Mouse (Mus musculus) c-Kit-positive CD71-positive TER-119-positive erythroid progenitor cells, embryonic 14.5 days (primary cell): Measurements from ENCODE around the gene Fam222a.

Experiments
- DNase-seq: peaks from one replicate; pipeline ENCODE4 v3.0.0-alpha.2; 2013; ENCODE audit warnings: low spot score

Fam222a gene

GRCm38 (mm10) chr5:114584293-114585104, 16.7 kb downstream of the Fam222a start:
- DNase-seq, result no peak

GRCm38 (mm10) chr5:114585682-114586081, 17.9 kb downstream of the Fam222a start:
- no peak for DNase-seq

- peak; percentile 60 for DNase-seq
These were observed 20.1 kb downstream of the Fam222a start for GRCm38 (mm10) chr5:114587908-114588307.

- DNase-seq, result no peak
These were observed 20.6 kb downstream of the Fam222a start for GRCm38 (mm10) chr5:114588416-114588815.

- no peak for DNase-seq
These were observed 21.2 kb downstream of the Fam222a start for GRCm38 (mm10) chr5:114589026-114589425.

- no peak for DNase-seq
These were observed 21.6 kb downstream of the Fam222a start for GRCm38 (mm10) chr5:114589454-114589853.

- no peak for DNase-seq
These were observed 22.5 kb downstream of the Fam222a start for GRCm38 (mm10) chr5:114590043-114590913.

GRCm38 (mm10) chr5:114591151-114591561, 23.3 kb downstream of the Fam222a start:
- peak; percentile 19 for DNase-seq

GRCm38 (mm10) chr5:114592463-114593160, 24.8 kb downstream of the Fam222a start:
- no peak for DNase-seq

GRCm38 (mm10) chr5:114593161-114593821, 25.5 kb downstream of the Fam222a start:
- DNase-seq, result no peak

- no peak for DNase-seq
These were observed 26.1 kb downstream of the Fam222a start for GRCm38 (mm10) chr5:114593949-114594348.

- DNase-seq, result no peak
These were observed 27.0 kb downstream of the Fam222a start for GRCm38 (mm10) chr5:114594741-114595241.

GRCm38 (mm10) chr5:114596604-114597003, 28.8 kb downstream of the Fam222a start:
- no peak for DNase-seq

GRCm38 (mm10) chr5:114597222-114597621, 29.4 kb downstream of the Fam222a start:
- no peak for DNase-seq

- DNase-seq, result no peak
These were observed 29.8 kb downstream of the Fam222a start for GRCm38 (mm10) chr5:114597652-114598051.

GRCm38 (mm10) chr5:114602012-114602411, 34.2 kb downstream of the Fam222a start:
- no peak for DNase-seq

- DNase-seq, result no peak
These were observed 36.2 kb downstream of the Fam222a start for GRCm38 (mm10) chr5:114603975-114604374.

GRCm38 (mm10) chr5:114604781-114605290, 37.0 kb downstream of the Fam222a start:
- no peak for DNase-seq

GRCm38 (mm10) chr5:114605981-114606380, 38.2 kb downstream of the Fam222a start:
- DNase-seq, result no peak

GRCm38 (mm10) chr5:114607651-114608050, 39.8 kb downstream of the Fam222a start:
- no peak for DNase-seq

- DNase-seq, result peak; percentile 21
These were observed 40.7 kb downstream of the Fam222a start for GRCm38 (mm10) chr5:114608516-114608915.
